Mouse (Mus musculus): ENCODE results near the gene Npas3.

Gene Npas3

GRCm38 (mm10) chr12:53587691-53588504 is 339.4 kb downstream of the Npas3 start:
- peak; percentile 33 to 40 for DNase-seq (ENCODE audit: low spot score in 2 of 2)

- DNase-seq (ENCODE audit: low spot score in 2 of 2): no peak
These were observed 341.0 kb downstream of the Npas3 start for GRCm38 (mm10) chr12:53589446-53589961.

GRCm38 (mm10) chr12:53605661-53606060 is 357.2 kb downstream of the Npas3 start:
- DNase-seq (ENCODE audit: low spot score in 2 of 2): no peak

GRCm38 (mm10) chr12:53612120-53612519 is 363.6 kb downstream of the Npas3 start:
- no peak for DNase-seq (ENCODE audit: low spot score in 2 of 2)

- no peak for DNase-seq (ENCODE audit: low spot score in 2 of 2)
These were observed 372.8 kb downstream of the Npas3 start for GRCm38 (mm10) chr12:53621271-53621670.

- DNase-seq (ENCODE audit: low spot score in 2 of 2): no peak
These were observed 375.3 kb downstream of the Npas3 start for GRCm38 (mm10) chr12:53623793-53624192.

GRCm38 (mm10) chr12:53624379-53625021 is 376.0 kb downstream of the Npas3 start:
- DNase-seq (ENCODE audit: low spot score in 2 of 2): no peak

GRCm38 (mm10) chr12:53629483-53630120 is 381.1 kb downstream of the Npas3 start:
- no peak for DNase-seq (ENCODE audit: low spot score in 2 of 2)

- no peak for DNase-seq (ENCODE audit: low spot score in 2 of 2)
These were observed 382.1 kb downstream of the Npas3 start for GRCm38 (mm10) chr12:53630607-53631006.

- DNase-seq (ENCODE audit: low spot score in 2 of 2): no peak
These were observed 383.0 kb downstream of the Npas3 start for GRCm38 (mm10) chr12:53631315-53632106.

- DNase-seq (ENCODE audit: low spot score in 2 of 2): no peak
These were observed 390.1 kb downstream of the Npas3 start for GRCm38 (mm10) chr12:53638571-53638970.

- DNase-seq (ENCODE audit: low spot score in 2 of 2): no peak
These were observed 398.8 kb downstream of the Npas3 start for GRCm38 (mm10) chr12:53647282-53647681.

GRCm38 (mm10) chr12:53656301-53656700 is 407.8 kb downstream of the Npas3 start:
- no peak for DNase-seq (ENCODE audit: low spot score in 2 of 2)

GRCm38 (mm10) chr12:53664084-53664483 is 415.6 kb downstream of the Npas3 start:
- DNase-seq (ENCODE audit: low spot score in 2 of 2): no peak

GRCm38 (mm10) chr12:53671846-53672245 is 423.4 kb downstream of the Npas3 start:
- DNase-seq (ENCODE audit: low spot score in 2 of 2): no peak

- no peak for DNase-seq (ENCODE audit: low spot score in 2 of 2)
These were observed 428.7 kb downstream of the Npas3 start for GRCm38 (mm10) chr12:53677091-53677630.

GRCm38 (mm10) chr12:53678166-53678565 is 429.7 kb downstream of the Npas3 start:
- DNase-seq (ENCODE audit: low spot score in 2 of 2): no peak

- no peak for DNase-seq (ENCODE audit: low spot score in 2 of 2)
These were observed 430.7 kb downstream of the Npas3 start for GRCm38 (mm10) chr12:53679161-53679560.

GRCm38 (mm10) chr12:53680501-53680900 is 432.0 kb downstream of the Npas3 start:
- no peak for DNase-seq (ENCODE audit: low spot score in 2 of 2)

- DNase-seq (ENCODE audit: low spot score in 2 of 2): no peak
These were observed 433.6 kb downstream of the Npas3 start for GRCm38 (mm10) chr12:53682036-53682435.

- no peak for DNase-seq (ENCODE audit: low spot score in 2 of 2)
These were observed 444.0 kb downstream of the Npas3 start for GRCm38 (mm10) chr12:53692471-53692870.

Measured in frontal cortex, postnatal 10 days (tissue).